Mouse (Mus musculus): ENCODE results near the gene Gm10842.
A peak's percentile ranks its signal among the peaks of the same experiment; 100 is the strongest.

Gm10842 gene

GRCm38 (mm10) chr11:105153068-105153833 is 6.6 kb downstream of the Gm10842 start:
- DNase-seq (ENCODE audit: low read depth, low spot score), result no peak

DNA sequence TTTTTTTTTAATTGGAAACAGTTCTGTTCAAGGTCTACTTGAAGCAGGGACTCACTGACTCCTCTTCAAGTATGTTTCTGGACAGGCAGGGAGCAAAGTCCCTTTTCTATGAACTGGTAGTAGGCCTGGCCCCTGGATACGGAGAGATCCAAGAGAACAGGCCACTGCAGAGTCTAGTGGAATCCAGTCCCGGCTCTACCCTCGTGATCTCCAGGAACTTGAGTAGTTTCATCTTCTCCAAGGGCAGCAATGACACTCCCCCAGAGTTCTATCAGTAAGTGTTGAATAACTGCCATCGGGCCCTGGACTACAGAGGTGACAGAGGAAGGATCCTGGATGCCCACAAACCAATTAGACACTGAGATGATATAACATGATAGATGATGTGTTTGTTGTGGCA is 9.2 kb downstream of the Gm10842 start:
- DNase-seq (ENCODE audit: low read depth, low spot score), result no peak

DNA sequence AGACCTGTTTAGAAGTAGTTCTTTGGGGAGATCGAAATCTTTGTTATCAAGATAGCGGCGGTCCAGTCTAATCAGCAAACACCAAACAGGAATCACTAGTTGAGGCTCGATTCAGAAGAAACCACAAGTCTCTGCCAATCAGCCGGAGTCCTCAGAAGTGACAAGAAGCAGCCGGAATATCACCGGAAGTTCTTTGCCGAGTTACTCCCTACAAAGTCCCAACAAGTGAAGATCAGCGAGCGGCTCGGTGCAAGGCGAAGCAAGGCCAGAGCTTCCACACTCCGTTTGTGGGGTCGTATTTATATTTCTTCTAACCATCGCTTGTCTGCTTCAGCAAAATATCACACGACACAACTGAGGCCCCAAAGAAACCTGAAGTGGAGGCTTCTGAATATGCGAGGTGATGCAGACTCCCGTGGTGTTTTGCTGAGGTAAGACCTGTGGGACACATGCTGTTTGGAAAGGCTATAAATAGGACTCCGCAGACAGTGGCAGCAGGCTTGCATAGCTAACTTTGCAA is 10.1 kb downstream of the Gm10842 start:
- peak; percentile 10 for DNase-seq (ENCODE audit: low read depth, low spot score)

- DNase-seq (ENCODE audit: low read depth, low spot score), result no peak
Observed at GRCm38 (mm10) chr11:105158047-105158446, 11.4 kb downstream of the Gm10842 start.

DNA sequence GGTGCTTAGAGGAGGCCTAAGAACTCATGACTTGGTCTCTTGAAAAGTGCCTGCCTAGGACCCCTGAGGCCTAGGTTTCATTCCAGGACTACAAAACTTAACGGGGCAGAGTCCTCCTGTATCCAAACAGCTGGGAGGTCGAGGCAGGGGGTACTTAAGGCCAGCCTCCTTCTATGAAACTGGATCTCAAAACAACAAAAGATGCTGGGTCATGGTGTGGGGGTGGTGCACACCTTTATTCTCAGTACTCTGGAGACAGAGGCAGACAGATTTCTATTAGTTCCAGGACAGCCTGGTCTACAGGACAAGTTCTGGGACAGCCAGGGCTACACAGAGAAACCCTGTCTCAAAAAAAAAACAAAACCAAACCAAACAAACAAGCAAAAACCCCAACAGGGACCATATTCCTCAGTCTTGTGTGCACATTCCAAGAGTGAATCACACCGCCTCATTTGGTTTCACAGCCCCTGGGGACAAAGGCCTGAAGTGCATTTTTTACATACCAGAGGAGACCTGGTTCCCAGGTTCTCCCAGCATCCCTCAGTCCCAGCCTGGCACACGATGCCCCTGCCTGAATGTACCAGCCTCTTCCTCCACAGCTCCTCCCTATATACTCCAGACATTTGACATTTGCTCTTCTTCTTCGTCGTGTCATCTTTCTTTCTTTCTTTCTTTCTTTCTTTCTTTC is 13.1 kb downstream of the Gm10842 start:
- DNase-seq (ENCODE audit: low read depth, low spot score), result no peak

DNA sequence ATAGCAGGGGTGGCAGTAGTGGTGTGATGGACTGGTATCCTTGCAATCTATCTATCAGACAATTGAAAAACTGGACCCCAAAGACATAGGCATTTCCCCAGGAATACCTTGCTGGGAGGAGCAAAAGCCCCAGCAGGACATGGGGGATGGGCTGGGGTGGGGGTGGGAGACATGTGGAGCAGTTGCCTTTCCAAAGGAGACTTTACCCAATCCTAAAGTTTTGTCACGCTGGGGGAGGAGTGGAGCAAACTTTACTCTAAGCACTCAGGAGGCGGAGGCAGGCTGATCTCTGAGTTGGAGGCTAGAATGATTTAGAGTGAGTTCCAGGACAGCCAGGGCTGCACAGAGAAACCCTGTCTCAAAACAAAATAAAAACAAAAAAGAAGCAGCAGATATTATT is 14.7 kb downstream of the Gm10842 start:
- DNase-seq (ENCODE audit: low read depth, low spot score), result no peak

GRCm38 (mm10) chr11:105164516-105165510 is 18.1 kb downstream of the Gm10842 start:
- no peak for DNase-seq (ENCODE audit: low read depth, low spot score)

GRCm38 (mm10) chr11:105166780-105167179 is 20.1 kb downstream of the Gm10842 start:
- DNase-seq (ENCODE audit: low read depth, low spot score), result no peak

DNA sequence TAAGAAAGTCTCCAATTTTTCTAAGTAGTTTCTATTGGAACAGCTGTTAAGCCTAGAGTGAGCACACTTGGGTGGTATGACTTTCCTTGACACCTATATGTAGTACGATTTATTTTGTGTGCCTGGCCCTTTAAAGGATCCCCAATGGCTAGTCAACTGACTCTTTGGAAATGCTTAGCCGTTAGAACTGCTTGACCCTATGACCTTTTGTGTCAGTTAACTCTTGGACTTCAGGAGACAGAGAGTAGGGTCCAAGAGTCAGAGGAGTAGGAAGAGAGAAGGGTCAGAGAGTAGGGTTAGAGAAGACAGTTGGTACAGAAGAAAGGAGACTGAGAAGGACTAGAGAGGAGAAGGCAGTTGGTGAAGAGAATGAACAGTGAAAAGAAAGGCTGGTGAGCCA is 31.8 kb downstream of the Gm10842 start, which contains the start of gene Tlk2:
Gene Tlk2 (plus strand): TSS at position 292 of the 400 bp plus-strand sequence.
- DNase-seq (ENCODE audit: low read depth, low spot score), result no peak

DNA sequence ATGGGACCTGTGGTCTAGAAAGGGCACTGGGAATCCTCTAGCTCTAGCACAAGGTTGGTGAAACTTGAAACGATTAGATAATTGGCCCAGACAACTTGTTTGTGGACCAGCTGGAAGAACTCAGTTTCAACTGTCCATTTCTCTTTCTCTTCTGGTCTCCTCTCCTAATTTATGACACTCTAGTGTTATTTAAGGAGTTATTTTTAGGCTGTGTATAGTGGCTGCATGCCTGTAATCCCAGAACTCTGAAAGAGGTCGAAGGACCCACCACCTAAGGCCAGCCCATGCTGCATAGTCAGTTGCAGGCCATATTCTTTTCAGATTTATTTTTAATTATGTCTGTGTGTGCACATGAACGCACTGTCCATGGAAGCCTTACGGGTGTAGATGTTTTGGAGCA is 32.8 kb downstream of the Gm10842 start:
- no peak for DNase-seq (ENCODE audit: low read depth, low spot score)

GRCm38 (mm10) chr11:105180471-105181091 is 33.9 kb downstream of the Gm10842 start:
- peak; percentile 41 for DNase-seq (ENCODE audit: low read depth, low spot score)

DNA sequence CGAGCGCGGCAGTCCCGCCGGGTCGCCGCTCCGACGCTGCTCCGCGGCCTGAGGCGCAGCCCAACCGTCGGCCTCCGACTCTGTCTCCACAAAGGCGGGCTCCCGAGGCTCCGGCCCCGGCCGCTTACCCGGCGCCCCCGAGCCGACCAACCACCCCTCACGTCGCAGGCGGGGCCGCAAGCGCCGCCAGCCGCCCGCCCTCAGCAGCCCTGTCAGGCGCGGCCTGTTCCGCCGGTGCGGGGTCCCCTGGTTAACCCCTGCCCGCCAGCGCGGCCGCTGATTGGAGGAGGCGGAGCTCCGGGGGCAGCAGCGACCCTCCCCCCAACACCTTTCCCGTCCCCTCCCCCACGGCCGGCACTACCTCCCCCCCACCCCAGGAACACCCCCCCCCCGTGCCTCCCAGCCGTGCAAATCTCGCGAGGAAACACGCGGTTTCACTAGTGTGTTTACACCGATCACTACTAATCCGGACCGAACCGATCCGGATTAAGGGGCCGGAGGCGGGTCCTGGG is 34.5 kb downstream of the Gm10842 start:
- peak; percentile 92 for DNase-seq (ENCODE audit: low read depth, low spot score)

DNA sequence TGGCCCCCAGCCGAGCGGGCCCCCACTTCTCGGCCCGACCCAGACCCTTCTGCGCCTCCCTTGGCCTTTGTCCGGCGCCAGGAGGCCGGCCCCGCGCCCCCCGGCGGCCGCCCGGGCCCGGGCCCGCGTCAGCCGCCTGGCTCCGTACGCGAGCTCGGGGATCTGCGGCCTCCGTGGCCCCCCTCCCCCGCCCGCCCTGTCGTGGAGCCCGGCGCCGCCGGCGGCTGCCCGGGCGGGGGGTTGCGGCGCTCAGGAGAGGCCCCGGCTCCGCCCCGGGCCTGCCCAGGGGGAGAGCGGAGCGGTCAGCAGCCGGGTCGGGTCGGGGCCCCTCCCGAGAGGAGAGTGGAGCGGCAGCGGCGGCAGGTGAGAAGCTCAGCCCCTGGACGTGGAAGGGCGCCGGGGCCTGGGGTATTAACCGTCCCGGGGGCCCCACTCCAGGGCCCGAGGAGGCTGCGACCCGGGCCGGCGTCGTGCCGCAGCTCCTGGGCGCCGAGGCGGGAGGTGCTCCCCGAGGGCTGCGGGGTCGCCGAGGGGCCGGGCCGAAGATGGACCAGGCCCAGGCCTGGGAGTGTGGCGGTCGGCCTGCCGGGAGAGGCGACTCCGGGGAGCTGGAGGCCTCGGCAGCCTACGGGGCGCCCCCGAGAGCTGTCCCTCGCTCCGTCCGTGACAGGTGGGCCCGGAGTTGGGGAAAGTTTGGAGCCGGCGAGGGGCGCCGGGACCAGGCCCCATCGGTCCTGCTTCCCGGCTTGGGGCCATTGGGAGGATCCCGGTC is 35.2 kb downstream of the Gm10842 start:
- DNase-seq (ENCODE audit: low read depth, low spot score), result peak; percentile 36

GRCm38 (mm10) chr11:105182461-105182855 is 35.8 kb downstream of the Gm10842 start:
- no peak for DNase-seq (ENCODE audit: low read depth, low spot score)

GRCm38 (mm10) chr11:105184678-105185077 is 38.0 kb downstream of the Gm10842 start:
- no peak for DNase-seq (ENCODE audit: low read depth, low spot score)

- DNase-seq (ENCODE audit: low read depth, low spot score), result no peak
Observed at GRCm38 (mm10) chr11:105192186-105192585, 45.5 kb downstream of the Gm10842 start.

All from brain, adult 2 months (tissue).